Mouse (Mus musculus) MEL (cell line): ENCODE measurements at regions not wholly inside any gene's neighbourhood (a gene's known extent, or its start where the extent isn't known, plus 50 kb on each side); places are given as distances from the start of the nearest gene placed in this dataset.

Experiments used
- CHD2 ChIP-seq: IDR thresholded peaks from 2 replicates; pipeline ENCODE4 v1.6.1; 2011; ENCODE audit warnings: low read length, improper control_type of control experiment
- CTCF ChIP-seq, 3 experiments: IDR thresholded peaks in 2 of 3; conservative IDR thresholded peaks in 1 of 3; 2 replicates each; pipeline ENCODE4 v1.5.1; 2011 to 2012; ENCODE audit warnings: low read length in 3 of 3, low read depth in 2 of 3, mild to moderate bottlenecking in 2 of 3, improper control_type of control experiment in 1 of 3, inconsistent platforms in 1 of 3, mixed read lengths in 1 of 3, moderate library complexity in 1 of 3; ENCODE audit not compliant: control insufficient read depth in 1 of 3, insufficient read depth in 1 of 3, poor library complexity in 1 of 3, severe bottlenecking in 1 of 3
- E2F4 ChIP-seq: IDR thresholded peaks from 2 replicates; pipeline ENCODE4 v1.6.1; 2011; ENCODE audit warnings: low read depth, low read length, improper control_type of control experiment, borderline replicate concordance
- EP300 ChIP-seq, 2 experiments: IDR thresholded peaks; 2 replicates each; pipeline ENCODE4 v1.6.1; 2011; ENCODE audit warnings: improper control_type of control experiment in 2 of 2, low read length in 2 of 2, low read depth in 1 of 2, mild to moderate bottlenecking in 1 of 2
- HCFC1 ChIP-seq: IDR thresholded peaks from 2 replicates; pipeline ENCODE4 v1.6.1; 2012; ENCODE audit warnings: low read depth, mild to moderate bottlenecking, inconsistent platforms, low read length, improper control_type of control experiment, moderate library complexity
- KAT2A ChIP-seq: conservative IDR thresholded peaks from 2 replicates; pipeline ENCODE4 v1.6.1; 2012; ENCODE audit warnings: low read depth, low read length, improper control_type of control experiment, inconsistent platforms
- MAFK ChIP-seq: IDR thresholded peaks from 2 replicates; pipeline ENCODE4 v1.6.1; 2011; ENCODE audit warnings: low read depth, mild to moderate bottlenecking, low read length, improper control_type of control experiment, borderline replicate concordance
- MYB ChIP-seq: IDR thresholded peaks from 2 replicates; pipeline ENCODE4 v1.6.1; 2011; ENCODE audit warnings: mild to moderate bottlenecking, low read depth, low read length, improper control_type of control experiment
- MYC ChIP-seq: IDR thresholded peaks from 2 replicates; pipeline ENCODE4 v1.6.1; 2011; ENCODE audit warnings: low read depth, mild to moderate bottlenecking, low read length, improper control_type of control experiment, moderate library complexity
- POLR2A ChIP-seq, 2 experiments: IDR thresholded peaks; 2 replicates each; pipeline ENCODE4 v1.6.1; 2011 to 2012; ENCODE audit warnings: low read length in 2 of 2, mild to moderate bottlenecking in 2 of 2, control low read depth in 1 of 2, improper control_type of control experiment in 1 of 2, low read depth in 1 of 2, moderate library complexity in 1 of 2; ENCODE audit not compliant: control insufficient read depth in 1 of 2, insufficient read depth in 1 of 2, poor library complexity in 1 of 2
- POLR2AphosphoS2 ChIP-seq: IDR thresholded peaks from 2 replicates; pipeline ENCODE4 v1.6.1; 2011; ENCODE audit warnings: low read length, improper control_type of control experiment
- USF1 ChIP-seq: IDR thresholded peaks from 2 replicates; pipeline ENCODE4 v1.6.1; 2014; ENCODE audit warnings: low read depth, mild to moderate bottlenecking, inconsistent platforms, low read length, improper control_type of control experiment, moderate library complexity

DNA sequence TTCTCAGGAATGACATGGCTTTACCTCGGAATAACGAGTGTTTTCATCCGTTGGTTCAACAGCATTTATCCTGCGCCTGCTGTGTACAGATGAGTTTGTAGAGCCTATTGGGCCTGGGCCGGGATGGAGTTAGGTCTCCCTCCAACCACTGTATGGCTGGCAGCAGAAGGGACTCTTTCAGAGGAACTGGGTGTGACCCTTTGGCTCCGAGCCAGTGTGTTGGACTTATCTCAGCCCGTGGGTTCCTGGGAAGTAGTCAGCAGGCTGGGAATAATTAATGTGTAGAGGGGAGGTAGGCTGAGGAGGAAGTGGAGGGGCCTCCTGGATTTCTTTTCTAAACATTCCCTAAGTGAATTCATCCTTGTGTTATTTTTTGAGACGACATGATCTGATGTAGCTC is 157.7 kb upstream of the Ubr2 start:
- TF ChIP-seq HCFC1 (no peak), MAFK (no peak), CTCF (IDR thresholded peaks at IDR 0.05 in 2 of 3, conservative IDR thresholded peaks at IDR 0.05 in 1 of 3; ENCODE audit: control insufficient read depth in 1 of 3, insufficient read depth in 1 of 3, low read depth in 2 of 3, low read length in 3 of 3, poor library complexity in 1 of 3, severe bottlenecking in 1 of 3) (no peak), POLR2A (IDR thresholded peaks at IDR 0.05; ENCODE audit: control insufficient read depth in 1 of 2, insufficient read depth in 1 of 2, low read depth in 1 of 2, low read length in 2 of 2, poor library complexity in 1 of 2) (no peak), E2F4 (no peak), EP300 (IDR thresholded peaks at IDR 0.05; ENCODE audit: low read depth in 1 of 2, low read length in 2 of 2) (peak; percentile 36 to 70; a peak in 2 of 4 replicates), MYC (no peak), USF1 (no peak), KAT2A (no peak), POLR2AphosphoS2 (no peak), CHD2 (no peak), MYB (no peak)
